Mouse (Mus musculus) layer of hippocampus, postnatal 14 days (tissue): ENCODE results near the gene Oxct2a. TPM values are rescaled to one million over a fixed set of nuclear protein-coding genes. Genes with fewer than 3 reads are reported as not detected.
"Not testable (repeated sequence)": the region's sequence is repeated elsewhere in the genome, so short reads cannot be mapped to it uniquely, and the experiment has no call there.

Experiments used
- DNase-seq, 2 experiments: peaks; one replicate each; pipeline ENCODE4 v3.0.0; 2021 to 2022; ENCODE audit warnings: low spot score in 2 of 2, mixed read lengths in 1 of 2
- long read RNA-seq, 2 experiments: library from polyadenylated mRNA; stranded (forward); transcript quantifications; one replicate each; pipeline ENCODE4 v2.0.0; 2021
- total RNA-seq, 2 experiments: library from RNA; stranded (reverse); gene quantifications; 2 replicates each; pipeline ENCODE4 v1.2.3; 2021

The Oxct2a gene
- total RNA-seq: under 1 TPM in 1 of 2 experiments, not detected in 1; 0.18 TPM
- long read RNA-seq, experiment 1: 0 reads
- long read RNA-seq, experiment 2: 0 reads

DNA sequence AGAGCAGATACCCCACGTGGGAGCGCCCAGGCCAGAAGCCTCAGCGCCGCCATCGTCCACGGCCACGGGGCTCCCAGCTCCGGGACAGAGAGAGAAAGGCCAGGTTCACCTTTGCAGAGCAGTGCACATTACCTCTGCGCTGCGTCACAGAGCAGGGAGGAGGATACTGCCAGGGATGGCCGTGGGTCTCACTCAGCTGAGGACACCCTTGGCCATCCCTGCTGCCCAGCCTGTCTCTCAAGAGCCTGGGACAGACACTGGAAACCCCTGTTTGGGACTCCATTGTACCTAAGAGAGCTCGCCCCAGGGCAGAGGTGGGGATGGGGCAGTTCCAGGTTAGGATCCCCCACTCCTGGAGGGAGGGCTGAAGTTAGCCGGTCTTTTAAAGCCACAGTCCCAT, at the start of gene Oxct2a:
Gene Oxct2a (minus strand): TSS at position 101 of the 400 bp plus-strand sequence.
- no peak for DNase-seq

DNA sequence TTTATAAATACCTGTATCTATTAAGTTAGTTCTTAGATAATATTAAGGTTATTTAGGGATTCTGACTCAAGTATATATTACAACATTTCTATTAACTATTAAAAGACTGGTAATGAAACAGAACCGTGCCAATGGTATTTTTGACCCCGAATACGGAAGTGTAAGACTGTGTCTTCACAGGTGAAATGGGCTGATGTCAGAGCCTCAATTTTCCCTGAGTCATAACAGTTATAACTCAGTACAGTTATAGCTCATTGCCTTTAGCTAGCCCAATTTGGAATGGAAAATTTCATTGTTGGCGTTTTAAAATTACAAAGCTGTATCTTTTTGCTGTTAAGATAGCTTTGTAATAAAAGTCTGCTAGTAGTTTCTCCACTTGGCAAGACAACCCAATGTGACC, 40.1 kb upstream of the Oxct2a start:
- no peak for DNase-seq

DNA sequence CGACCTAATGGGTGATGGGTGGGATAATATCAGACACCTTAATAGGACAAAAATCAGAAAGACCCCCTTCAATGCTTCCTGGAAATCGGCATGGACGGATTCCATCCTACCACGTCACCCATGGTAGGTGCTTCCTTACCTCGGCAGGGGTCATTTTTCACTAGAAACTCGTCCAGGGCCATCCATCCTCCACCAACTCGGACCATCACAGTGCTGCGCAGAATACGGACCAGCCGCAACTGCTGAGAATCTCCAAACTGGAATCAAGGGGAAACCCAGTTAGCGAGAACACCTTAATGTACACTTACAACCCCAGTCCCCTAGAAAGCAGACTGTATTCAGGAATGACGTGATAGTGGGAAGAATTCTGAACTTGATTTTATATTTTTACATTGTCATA, 37.3 kb upstream of the Oxct2a start:
- no peak for DNase-seq

DNA sequence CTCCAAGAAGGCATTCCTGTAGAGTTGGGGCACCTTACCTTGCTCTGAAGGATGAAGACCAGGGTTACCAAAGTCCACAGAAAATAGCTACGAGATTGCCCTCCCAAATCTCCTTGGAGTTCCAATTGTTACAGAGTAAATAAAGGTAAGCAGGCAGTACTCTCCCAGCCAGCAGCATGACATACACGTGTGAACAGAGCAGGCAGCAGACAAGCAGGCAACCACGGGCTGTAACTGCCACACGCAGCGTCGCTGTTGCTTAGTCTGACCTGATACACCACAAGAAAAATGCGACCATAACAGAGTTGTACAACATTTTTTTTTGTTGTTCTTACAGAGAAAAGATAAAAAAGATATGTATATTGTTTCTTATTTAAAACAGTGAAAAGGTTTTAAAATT, 35.2 kb upstream of the Oxct2a start:
- no peak for DNase-seq

DNA sequence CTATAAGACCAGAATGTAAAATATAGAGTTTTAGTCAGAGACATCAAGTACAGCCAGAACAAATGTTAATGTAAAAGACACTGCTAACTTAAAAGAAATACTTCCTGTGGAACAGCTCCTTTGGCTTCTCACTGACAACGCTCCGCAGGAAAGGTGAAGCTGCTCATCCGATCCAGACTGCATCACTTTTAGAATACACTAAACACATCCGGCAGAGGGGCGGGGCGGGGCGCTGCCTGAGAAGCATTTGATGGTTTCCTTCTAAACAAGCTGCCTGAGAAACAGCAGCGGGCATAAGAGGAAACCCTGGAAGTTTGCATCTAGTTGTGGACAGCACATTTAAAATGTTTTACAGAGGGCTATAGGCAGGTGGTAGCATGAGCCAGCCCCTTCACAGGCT, 32.5 kb upstream of the Oxct2a start:
- DNase-seq: no peak

DNA sequence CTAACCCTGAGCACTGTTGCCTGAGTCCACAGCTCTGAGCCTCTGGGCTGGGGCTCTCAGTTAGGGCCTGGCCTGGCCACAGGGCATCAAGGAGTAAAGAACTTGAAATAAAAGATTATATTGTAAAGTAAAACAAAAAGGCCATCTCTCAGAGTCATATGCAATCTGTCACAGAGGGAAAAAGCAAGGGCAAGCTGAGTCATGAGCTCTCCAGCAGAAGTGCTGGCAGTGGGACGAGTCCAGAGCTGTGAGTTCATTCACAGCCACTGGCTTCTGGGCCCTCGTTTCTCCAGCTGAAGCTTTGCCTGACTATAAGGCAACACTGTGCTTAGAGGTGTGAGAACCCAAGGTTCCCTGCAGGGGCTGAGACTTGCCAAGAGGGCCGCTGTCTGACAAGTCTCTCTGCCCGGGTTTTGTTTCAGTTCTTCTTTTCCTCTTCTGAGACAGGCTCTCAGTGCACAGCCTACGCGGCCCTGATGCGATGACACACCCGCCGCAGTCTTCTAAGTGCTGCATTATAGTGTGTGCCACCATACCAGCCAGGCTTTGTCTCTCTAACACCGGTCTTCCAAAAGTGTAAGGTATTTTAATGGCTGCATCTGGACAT, 29.9 kb upstream of the Oxct2a start:
- no peak for DNase-seq

DNA sequence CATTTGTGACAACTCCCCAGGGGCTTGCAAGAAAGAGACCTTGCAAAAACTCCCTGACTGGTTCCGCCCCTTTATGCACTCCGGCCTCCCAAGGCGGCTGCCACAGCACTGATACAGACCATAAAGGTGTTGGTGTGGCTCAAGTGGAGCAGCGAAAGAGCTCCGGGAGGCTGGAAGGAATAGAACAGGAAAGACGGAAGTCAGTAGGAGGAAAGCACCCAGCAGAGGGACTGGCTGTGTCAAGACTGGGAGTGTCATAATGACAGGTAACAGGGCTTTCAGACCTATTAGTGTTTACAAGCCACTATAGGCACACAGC, 20.0 kb upstream of the Oxct2a start:
- no peak for DNase-seq

DNA sequence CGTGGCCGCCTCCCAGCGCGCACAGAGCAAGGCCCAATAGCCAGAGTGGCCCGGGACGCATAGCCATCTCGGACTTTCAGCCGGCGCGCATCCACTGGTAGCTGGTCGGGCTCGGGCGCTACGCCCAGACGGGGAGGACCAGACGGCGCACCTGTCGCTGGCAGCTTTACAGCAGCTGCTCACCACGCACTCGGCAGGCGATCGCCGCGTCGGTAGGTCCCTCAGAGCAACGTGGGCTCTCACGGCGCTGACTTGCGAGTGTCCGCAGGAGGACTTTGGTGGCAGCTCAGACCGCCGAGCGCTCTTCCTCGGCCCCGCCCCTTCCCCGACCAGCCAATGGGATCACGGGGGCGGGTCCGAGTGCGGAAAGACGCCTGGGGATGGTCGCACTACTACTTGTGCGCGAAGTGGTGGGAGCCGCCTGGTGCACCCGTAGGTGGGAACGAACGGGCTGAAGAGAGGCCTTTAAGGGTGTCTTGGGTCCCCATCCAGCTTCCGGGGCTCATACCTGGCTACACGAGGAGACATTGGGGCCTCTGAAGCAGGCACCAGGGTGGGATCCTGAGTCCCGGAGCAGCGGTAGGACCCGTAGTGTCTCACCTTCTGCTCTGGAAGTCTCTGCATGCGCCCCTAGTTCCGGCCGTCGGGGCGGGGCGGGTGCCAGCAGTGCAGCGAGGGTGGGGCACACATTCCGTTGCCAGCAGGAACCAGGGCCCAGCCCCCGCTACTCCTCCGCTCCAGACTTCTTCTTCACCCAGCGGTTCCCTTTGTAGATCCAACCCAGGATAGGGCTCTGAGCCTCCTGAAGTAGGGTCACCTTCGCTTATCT, 19.4 kb upstream of the Oxct2a start, which contains the start of gene Bmp8a:
Gene Bmp8a (minus strand): TSS at position 611 of the 829 bp plus-strand sequence.
- peak in 1 of 2 experiments; percentile 35 for DNase-seq

DNA sequence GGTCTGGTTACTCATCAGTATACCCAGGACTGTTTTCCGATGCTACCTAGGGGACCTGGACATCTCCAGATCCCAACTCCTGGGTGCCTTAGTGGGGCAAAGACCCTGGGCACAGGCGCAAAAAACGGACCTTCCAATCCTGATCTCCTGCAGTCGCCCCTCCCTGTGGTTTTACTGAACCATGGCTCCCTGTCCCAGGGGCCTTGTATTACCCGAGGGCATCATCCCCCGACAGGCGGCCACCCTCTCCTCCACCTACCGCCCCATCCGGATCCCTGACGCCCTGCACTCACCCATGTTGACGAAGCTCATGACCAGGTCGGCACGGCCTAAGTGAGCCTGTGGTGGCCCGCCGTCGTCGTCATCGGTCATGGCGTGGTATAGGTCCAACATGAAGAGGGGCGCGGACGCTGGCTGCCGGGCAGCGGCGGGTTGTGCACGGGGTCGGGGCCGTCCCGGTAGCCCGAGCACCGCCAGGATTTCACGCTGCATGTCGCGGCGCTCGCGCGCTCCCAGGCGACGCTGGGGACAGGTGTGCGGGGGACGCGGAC, 18.7 kb upstream of the Oxct2a start:
- DNase-seq: no peak

DNA sequence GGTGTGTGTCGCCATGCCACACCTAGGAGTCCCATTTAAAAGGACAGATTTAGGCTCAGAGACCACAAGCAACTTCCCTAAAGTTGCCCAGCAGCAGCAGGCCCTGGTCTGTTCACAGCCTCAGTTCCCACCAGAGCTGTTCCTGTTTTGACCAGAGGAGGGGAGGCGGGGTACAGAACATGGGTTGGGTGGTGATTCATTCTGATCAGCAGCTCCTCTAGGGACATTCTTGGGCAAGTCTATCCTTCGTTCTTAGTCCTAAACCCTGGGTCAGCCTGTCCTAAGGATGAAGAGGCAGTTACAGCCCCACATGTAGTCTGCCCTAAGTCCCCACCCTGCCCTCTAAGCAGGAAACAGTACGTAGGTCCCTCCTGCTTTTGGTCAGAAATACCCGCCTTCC, 16.8 kb upstream of the Oxct2a start:
- no peak for DNase-seq

DNA sequence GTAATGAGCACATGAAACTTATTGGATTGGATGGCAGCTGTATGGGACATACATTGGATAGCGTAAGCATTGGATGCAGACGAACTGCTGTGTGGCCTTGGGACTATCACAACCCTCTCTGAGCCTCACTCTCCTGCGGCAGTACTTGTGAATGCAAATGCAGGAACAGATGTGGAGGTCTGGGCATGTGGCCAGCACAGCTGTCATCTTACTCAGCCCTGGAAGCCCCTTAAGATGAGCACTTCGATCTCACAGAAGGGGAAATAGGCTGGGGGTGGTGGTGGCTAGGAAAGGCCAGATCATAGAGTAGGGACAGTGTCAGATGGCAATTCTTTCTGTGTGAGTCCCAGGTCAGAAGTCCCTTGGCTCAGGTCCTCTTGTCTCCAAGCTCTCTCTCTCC, 14.3 kb upstream of the Oxct2a start:
- DNase-seq: no peak

DNA sequence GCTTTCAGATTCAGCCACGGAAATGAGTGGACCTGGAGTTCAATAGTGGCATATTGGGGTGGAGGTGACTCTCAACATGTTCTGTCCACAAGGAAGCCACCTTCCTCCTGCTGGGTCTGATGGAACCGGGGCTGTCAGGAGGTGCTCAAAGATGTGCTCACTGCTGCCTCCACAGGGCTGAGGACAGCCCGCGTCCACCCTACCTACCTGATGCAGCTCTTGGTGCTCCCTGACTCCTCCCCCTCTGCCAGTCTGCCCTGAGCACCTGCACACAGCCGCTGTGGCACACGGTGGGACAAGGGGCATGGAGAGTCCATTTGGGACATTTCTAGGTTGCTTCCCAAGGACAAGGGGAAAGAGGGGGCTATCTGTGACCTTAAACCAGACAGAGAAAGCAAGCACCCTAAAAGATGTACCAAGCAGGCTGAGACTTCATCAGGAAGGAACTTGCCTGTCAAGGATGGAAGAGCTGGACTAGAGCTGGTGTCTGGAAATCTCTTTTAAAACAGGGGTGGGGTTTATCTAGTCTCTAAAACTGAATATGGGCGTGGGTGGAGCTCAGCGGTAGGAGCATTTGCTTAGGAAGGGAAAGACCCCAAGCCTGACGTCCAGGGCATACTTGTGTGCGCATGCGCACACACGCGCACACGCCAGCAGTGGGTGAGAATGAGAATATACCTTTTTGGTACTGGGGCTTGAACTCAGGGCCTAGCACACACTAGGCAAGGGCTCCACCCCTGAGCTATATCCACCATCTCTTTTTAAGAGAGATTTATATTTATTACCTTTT, 12.6 kb upstream of the Oxct2a start:
- no peak for DNase-seq

DNA sequence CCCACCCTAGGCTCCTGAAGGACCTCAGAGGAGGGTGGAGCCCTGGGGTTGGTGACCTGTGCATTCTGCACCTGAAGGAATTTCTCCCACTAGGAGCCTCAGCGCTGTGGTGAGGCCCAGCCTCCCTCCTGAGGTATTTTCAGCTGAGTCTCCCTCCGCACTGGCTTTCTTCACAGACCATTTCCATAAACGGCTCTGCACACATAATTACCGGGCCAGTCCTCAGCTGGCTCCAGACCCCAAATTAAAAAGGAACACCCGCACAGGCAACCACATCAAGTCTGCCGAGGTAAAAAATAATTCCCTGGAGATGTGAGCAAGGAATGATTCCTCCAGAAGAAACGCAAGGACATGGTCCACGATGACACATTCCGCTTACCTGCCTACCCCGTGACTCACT, 11.8 kb upstream of the Oxct2a start:
- DNase-seq: not testable (repeated sequence)

DNA sequence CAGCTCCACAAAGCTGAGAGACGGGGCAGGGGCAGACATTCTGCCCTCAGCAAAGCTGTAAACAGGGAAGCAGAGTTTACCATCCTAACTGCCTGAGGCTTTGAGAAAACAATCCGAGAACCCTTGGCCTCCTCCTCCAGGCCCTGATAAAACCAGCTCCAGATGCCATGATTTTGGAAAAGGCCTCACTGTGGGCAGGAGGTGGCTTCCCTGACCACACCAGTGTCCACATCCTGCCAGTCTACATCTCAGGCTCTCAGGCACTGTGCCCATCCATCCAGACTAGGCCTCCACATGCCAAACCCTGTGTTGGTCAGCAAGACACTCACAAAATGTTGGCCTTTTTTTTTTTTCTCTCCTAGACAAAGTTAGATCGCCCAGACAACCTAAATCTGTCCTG, 10.7 kb upstream of the Oxct2a start:
- DNase-seq: no peak

DNA sequence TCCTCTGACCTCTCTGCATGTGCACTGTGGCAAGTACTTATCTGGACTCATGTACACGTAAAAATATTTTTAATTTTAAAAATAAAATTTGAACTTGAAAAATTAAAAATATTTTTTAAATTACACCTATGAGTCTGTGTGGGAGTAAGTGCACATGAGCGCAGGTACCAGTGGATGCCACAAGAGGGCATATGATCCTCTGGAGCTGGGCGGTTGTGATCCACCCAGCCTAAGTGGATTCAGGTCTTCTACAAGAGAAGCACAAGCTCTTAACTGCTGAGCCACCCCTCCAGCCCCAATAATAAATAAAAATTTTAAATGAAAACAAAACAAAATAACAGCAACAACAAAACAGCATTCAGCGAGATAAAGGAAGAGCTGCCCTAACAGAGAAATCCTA, 9.7 kb upstream of the Oxct2a start:
- DNase-seq: no peak

DNA sequence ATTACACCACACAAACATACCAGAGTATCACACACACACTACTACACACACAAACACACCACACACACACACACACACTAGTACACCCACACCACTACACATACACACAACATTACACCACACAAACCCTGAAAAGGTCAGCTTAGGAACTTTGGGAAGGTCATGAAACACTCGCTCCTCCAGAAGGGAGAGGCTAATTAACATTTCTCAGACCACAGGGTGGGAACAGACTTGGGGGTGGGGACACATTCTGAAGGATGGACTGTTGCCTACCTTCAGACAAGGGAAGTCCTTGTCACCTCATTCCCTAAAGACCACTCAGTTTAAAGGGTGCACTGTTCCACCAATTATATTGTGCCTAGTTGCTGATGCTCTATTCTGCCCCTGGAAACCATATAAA, 8.5 kb upstream of the Oxct2a start:
- not testable (repeated sequence) for DNase-seq

DNA sequence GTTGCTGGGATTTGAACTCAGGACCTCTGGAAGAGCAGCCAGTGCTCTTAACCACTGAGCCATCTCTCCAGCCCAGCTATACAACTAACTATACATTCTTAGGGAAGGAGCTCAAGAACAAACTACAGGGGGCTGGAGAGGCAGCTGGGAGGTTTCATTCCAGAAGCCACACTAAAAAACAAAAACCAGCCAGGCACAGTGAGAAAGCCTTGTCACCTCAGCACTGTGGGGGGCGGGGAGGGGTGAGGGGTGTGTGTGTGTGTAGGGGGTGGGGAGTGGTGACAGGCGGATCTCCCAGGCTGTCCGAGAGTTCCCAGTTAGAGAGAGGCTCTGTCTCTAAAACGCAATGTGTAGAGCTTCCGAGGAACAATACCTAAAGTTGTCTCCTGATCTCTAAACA, 7.9 kb upstream of the Oxct2a start:
- DNase-seq: no peak

DNA sequence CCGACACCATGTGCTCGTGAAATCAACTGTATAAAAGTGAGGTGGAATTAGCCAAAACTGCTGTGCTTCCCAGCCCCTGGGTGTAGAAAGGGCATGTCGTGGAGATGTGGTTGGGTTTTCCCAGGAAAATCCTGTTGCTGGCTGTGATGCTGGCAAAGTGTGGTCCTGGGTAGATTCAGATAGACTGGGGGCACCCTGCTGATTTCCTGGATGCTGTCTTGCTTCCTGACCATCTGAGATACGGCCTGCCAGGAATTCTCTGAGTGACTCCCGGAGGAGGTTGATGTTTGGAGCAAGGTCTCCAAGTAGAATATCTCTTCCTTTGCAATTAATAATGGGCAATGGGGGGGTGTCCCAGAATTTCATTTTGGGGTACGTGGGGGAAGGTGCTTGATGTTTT, 5.5 kb upstream of the Oxct2a start:
- no peak for DNase-seq

DNA sequence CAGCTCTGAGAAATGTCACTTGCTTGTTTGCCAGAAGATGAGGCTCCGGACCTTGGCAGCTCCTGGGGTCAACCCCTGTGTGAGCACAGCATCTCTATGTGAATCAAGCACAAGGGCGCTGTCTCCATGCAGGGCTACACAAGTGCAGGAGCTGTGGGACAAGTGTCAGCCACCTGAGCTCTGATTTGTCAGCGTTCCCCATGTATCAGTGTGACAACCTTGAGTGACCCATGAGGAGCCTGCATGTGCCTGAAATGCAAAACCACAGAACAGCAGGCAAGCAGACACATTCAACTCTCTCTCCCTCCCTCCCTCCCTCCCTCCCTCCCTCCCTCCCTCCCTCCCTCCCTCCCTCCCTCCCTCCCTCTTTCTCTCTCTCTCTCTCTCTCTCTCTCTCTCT, 4.2 kb upstream of the Oxct2a start:
- DNase-seq: no peak

DNA sequence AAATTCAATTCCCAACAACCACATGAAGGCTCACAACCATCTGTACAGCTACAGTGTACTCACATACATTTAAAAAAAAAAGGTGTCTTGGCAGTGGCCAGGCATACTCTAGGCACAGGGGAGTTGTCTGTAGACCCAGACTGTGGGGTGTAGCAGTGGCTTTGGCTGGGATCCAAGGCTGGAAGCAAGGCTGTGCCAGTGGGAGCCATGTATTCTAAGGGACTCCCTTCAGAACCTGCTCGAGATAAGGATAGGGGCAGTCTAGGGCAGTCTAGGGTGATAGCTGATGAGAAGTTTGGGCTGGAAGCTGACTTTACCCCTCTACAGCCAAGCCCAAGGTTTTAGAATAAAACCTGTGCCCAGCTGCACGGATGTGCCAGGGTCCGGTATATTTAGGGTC, 2.7 kb upstream of the Oxct2a start:
- DNase-seq: no peak

DNA sequence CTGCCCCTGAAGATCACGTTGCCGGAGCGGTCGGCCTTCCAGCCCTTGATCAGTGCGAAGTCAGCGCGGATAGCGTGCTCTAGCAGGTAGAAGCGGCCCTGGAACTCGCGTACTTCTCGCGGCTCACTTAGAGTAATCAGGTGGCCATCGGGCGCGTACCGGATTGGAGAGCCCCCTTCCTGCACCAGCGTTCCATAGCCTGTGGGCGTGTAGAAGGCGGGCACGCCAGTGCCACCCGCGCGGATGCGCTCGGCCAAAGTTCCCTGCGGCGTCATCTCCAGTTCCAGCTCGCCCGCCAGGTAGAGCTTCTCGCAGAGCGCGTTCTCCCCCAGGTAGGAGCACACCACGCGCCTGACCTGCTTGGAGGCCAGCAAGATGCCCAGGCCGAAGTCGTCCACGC, 524 bp downstream of the Oxct2a start:
- DNase-seq: not testable (repeated sequence)

DNA sequence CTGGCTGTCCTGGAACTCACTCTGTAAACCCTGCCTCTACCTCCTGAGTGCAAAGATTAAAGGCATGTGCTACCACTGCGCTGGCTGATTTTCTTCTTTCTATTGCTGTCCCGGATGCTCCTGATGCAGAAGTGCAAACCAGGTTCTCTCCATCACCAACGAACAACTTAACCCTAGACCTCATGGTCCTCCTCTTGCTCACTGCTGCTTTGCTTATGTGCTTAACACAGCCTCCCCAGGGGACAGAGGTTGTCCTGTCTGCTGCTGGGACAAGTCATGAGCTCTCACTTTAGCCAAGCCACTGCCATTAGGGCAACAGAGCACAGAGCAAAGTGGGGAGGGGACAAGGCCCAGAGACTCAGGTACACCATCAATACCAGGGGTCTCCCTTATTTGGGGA, 8.9 kb downstream of the Oxct2a start:
- DNase-seq: no peak
